Mouse (Mus musculus): ENCODE data around the gene Ip6k3. TPM values are rescaled to one million over a fixed set of nuclear protein-coding genes. Genes with fewer than 3 reads are reported as not detected.
A peak's percentile ranks its signal among the peaks of the same experiment; 100 is the strongest.

Ip6k3 gene
- total RNA-seq, 1 experiment from 2014 or later, result 1.6 TPM

DNA sequence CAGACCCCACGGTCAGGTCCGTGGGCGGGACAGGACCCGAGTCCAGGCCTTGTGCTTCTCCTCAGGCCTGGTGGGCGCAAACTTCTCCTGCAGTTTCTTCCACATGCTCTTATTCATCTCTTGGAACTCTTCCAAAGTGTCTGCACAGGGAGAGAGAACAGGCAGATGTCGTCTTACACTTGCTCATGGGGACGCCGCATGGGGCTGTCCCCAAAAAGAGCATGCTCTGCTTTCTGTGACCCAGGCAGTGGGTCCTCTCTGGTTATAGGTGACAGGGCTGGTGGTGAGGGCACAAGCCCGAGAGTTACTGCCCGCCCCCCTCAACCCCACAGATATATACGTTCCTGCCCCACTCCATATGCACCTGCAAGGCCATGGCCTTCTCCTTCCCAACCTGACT is 44.9 kb downstream of the Ip6k3 start:
- DNase-seq, result no peak

DNA sequence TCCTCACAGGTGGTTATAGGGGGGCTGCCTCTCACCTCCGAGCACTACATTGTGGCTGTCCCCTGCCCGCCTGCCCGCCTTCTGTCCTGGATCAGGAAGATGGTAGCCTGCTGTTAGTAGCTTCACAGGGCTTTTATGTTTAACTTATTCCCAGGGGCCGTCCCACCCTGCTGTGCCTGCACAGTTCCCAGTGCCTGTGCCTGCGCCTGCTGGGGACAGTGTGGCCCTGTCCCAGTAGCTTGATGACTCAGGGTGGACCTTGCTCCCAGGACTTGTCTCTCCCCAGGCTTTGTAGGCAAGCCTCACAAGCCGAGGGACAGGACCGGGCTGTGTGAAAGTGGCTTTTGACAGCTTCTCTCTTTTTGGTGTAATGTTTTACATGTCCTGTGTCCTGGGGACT is 45.8 kb downstream of the Ip6k3 start:
- no peak for DNase-seq

DNA sequence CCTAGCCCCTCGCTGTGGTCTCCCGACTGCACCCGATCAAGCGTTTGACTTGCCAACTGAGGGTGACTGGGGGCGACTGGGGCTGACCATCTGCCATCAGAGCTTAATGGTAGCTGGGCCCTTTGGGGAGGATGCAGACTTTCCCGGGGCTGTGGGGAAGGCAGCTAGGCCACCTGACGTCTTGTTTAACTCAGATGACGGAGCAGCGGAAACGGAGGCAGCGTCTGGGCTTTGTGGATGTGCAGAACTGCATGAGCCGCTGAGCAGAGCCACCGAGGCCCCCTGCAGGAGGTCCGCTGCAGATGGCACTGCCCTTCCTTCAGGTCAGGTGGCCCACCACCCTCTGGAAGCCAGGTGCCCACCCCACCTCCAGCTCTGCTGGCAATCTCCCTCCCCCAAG is 46.3 kb downstream of the Ip6k3 start:
- DNase-seq, result no peak

DNA sequence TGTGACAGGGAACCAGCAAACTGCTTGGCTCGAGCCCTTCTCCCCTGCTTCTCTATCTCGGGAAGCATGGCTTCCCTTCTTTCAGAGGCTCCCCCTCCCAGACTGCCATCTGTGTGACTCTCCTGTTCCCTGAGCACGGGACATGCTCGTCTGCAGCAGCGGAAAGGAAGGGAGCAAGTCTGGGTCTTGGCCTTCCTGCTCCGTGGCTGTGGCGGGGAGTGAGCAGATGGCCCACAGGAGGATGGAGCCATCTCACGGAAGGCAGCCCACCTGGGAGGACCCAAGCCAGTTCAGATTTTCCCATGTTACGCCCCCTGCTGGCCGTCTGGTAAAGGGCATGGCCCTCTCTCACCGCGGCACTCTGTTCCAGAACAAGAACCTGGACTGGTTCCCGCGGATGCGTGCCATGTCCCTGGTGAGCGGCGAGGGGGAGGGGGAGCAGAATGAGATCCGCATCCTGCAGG is 47.0 kb downstream of the Ip6k3 start:
- DNase-seq, result peak; percentile 83

DNA sequence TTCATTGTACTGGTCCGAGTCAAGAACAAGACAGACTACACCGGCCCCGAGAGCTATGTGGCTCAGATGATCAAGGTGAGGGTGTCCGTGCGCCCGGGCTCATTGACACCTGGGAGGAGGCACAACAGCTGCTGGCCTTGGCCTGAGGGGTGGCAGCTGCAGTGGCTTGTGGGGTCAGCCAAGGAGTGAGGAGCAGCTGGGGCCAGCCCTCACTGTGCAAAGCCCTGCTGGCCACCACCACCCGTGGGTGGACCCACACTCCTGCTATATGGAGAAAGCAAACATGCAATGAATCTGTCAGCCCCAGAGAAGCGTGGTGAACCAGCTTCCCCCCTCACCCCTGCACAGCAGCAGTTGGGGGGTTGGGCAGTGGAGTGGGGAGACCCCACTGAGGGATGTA is 47.6 kb downstream of the Ip6k3 start:
- DNase-seq, result no peak

DNA sequence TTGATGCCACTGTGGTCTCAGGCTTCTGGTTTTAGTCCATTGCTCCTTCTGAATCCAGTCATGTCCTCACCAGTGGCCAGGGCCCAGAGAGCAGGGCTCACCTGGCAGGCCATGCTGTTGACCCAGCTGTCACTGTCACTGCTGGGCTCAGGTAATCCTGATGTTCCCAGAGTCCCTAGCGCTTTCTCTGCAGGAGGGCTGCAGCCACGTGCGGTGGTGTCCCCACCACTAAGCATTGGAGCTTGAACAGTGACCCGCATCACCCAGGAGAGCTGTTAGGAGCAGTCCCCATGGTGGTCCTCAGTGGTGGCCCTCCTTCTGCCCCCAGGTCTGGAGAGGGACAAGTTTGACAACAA is 48.1 kb downstream of the Ip6k3 start:
- DNase-seq, result no peak

DNA sequence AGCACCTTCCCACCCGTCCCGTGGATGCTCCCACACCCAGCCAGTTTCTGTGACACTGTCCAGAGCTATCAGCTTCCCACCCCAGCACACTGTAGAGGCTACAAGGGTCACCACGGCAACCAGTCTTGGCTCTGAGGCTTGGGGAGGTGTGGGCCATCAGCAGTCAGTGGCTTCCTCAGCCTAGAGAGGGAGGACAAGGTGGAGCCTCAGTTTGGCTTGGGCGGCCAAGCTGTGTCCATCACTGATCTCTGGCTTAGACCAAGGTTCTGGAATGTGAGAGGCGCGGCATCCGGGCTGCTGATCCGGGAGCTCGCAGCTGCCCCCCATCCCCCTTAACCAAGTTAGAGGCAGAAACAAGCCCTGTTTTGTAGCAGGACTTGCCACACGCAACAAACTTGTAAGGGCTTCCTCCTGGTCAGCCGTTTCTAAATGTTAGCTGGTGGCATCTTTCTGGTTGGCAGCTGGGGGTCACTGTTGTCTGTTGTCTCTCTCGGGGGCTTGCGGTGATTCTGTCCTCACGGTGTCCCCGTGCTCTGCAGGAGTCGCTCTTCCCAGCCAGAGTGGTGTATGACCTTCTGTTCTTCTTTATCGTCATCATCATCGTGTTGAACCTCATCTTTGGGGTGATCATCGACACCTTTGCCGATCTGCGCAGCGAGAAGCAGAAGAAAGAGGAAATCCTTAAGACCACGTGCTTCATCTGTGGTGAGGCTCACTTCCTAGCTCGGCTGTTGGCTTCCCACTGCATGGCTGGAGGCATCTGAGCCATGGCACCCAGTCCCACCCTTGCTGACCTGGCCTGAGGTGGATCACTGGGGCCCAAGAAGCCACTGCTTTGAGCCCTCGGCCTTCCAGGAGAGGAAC is 48.7 kb downstream of the Ip6k3 start:
- no peak for DNase-seq

DNA sequence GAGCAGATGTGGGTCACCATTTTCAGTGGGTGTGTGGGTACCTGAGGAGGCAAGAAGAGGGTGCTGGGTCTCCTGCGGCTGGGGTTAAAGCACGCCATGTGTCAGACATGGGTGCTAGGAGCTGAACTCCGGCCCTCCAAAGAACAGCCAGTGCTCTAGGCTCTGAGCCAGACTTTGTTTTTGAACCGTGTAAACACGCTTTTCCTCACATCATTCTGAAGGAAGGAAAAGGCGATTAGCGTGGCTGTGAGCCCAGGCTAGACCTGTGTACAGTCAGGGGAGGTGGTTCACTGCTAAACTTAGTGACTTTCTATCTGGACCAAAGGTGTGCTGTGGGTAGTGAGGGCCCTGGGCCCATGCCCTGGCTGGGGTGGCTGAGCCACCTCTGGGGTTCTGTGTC is 57.5 kb downstream of the Ip6k3 start:
- no peak for DNase-seq

DNA sequence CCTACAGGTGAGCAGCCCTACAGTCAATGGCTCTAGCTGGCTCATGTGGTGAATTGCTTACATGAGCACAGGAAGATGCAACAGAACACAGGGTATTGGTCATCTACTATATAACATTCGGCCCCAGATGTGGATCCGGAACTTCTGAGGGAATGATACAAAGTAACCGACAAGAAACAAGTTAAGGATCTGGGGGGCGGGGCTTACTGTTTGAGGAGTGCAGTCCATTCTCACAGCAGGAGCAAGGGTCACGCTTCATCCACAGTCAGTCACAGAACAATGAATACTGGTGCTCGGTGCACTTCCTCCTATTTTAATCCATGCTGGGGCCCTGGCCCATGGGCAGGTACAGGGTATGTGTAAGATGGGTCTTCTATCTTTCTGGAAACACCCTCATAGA is 59.7 kb downstream of the Ip6k3 start:
- no peak for DNase-seq

DNA sequence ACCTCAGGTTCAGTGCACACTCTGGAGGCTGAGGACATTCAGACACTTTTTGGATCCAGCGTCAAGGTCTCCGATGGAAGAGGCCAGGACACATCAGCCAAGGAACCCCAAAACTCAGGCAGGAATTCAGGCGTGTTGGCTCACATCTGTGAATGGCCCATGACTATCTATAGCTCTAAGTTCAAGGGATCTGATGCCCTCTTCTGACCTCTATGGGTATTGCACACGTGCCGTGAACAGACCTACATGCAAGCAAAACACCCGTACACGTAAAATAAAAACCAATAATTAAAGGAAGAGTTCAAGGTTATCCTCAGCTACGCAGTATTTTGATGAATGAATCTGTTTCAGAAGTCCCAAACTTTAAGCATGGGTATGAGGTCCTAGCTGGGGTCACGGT is 60.9 kb downstream of the Ip6k3 start:
- DNase-seq, result no peak

DNA sequence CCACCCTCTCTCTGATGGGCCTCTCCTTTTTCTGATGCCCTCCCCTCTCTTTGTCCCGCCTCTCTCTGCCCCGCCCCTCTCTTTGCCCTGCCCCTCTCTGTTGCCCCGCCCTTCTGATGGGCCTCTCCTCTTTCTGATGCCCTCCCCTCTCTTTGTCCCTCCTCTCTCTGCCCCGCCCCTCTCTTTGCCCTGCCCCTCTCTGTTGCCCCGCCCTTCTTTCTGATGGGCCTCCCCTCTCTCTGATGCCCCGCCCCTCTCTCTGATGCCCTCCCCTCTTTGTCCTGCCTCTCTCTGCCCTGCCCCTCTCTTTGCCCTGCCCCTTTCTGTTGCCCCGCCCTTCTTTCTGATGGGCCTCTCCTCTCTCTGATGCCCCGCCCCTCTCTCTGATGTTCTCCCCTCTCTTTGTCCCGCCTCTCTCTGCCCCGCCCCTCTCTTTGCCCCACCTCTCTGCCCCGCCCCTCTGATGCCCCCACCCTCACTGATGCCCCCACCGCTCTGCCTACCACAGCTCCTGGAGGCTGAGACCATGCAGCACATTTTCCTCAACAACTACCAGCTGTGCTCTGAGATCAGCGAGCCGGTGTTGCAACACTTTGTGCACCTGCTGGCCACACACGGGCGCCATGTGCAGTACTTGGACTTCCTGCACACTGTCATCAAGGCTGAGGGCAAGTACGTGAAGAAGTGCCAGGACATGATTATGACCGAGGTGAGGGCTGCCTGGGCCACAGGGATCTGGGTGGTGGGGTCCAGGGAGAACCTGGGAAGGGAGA is 61.7 kb downstream of the Ip6k3 start:
- DNase-seq, result no peak

DNA sequence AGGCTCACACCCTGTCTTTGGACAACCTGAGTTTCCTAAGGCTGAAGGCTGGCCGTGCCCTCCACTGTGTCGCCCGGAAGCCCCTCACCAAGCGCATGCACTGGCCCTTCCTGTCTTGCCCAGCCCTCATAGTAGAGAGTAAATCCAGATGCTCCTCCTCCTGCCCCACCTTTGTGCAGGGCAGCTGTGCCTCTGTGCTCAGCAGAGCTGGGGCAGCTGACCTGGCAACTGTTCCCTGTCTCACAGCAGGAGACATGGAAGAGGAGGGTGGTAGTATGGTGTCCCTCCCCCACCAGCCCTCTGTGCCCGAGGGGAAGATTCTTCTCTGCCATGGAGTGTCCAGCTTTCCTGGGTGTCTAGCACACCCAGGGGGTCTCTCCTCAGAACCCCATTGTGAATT is 65.9 kb downstream of the Ip6k3 start:
- DNase-seq, result no peak

DNA sequence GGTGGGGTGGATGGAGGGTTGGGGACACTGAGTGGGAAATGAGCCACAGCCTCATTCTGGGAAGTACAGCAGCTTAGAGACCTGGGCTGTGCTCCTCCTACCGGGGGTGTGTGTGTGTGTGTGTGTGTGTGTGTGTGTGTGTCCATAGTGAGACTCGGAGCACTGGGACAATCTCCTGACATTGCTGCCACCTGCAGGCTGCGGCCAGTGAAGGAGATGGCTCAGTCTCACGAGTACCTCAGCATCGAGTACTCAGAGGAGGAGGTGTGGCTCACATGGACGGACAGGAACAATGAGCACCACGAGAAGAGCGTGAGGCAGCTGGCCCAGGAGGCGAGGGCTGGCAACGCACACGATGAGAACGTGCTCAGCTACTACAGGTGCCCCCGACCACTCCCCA is 71.9 kb downstream of the Ip6k3 start:
- DNase-seq, result peak; percentile 47

Other genes starting within 250 kb of the Ip6k3 start
- gene Phf1, start 234.7 kb downstream of the Ip6k3 start, total RNA-seq (2021), result 29.8 and 44.1 TPM in 2 replicates
- gene Cuta, start 228.2 kb downstream of the Ip6k3 start, total RNA-seq (2021), result 150 and 153 TPM in 2 replicates
- gene Syngap1, start 226.5 kb downstream of the Ip6k3 start, total RNA-seq (2021), result 25.9 and 26.7 TPM in 2 replicates
- gene Zbtb9, start 194.6 kb downstream of the Ip6k3 start, total RNA-seq (2021), result 5.1 and 8.0 TPM in 2 replicates
- 35.7 and 43.8 TPM in 2 replicates for gene Bak1, start 138.8 kb downstream of the Ip6k3 start, total RNA-seq (2021)
- 6.1 and 7.4 TPM in 2 replicates for gene Itpr3, start 110.5 kb downstream of the Ip6k3 start, total RNA-seq (2021)
- 212 and 245 TPM in 2 replicates for gene Uqcc2, start 33.9 kb downstream of the Ip6k3 start, total RNA-seq (2021)
- 80.7 and 81.1 TPM in 2 replicates for gene Lemd2, start 36.7 kb upstream of the Ip6k3 start, total RNA-seq (2021)